Mouse (Mus musculus) layer of hippocampus, adult 9-11 months (tissue): ENCODE data around the gene Scaf1.

Experiments used
- DNase-seq: peaks from one replicate; pipeline ENCODE4 v3.0.0; 2022

Gene Scaf1

GRCm38 (mm10) chr7:45013366-45014095 is 2.6 kb downstream of the Scaf1 start:
- DNase-seq, result no peak

- no peak for DNase-seq
Observed at GRCm38 (mm10) chr7:45012824-45013223, 3.3 kb downstream of the Scaf1 start.

DNA sequence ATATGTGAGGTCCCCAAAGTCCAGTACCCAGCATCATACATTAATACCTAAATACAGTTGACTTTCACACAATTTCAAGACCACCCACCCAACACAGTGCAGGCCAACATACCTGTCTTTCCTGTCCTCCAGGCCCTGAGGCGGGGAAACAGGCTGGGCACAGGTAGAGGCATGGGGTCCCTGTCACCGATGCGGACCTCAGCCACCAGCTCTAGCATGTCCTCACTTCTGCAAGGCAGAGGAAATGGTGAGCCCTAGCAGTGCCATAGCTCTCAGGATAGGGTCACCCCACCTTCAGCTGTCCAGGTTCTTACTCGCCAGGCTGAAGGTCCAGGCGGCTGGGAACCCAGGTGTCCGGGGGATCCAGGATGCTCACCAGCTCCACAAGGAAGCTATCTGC is 4.2 kb downstream of the Scaf1 start:
- no peak for DNase-seq

DNA sequence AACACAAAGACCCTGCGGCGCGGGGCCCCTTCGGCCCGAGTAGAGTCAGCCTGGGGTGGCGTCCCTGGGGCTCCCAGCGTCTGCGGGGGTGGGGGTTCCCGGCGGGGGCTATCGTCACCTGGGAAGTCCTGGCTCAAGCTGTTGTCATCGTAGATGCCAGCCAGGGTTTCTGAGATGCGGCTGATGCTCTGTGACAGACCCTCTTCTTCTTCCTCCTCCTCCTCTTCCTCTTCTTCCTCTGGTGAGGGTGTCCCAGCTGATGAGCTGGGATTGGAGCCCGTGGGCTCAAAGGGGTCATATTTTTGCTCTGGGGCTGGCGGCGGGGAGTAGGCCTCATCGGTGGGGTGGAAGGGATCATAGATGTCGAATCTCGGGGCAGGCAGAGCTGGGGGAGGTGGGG is 7.8 kb downstream of the Scaf1 start:
- no peak for DNase-seq

DNA sequence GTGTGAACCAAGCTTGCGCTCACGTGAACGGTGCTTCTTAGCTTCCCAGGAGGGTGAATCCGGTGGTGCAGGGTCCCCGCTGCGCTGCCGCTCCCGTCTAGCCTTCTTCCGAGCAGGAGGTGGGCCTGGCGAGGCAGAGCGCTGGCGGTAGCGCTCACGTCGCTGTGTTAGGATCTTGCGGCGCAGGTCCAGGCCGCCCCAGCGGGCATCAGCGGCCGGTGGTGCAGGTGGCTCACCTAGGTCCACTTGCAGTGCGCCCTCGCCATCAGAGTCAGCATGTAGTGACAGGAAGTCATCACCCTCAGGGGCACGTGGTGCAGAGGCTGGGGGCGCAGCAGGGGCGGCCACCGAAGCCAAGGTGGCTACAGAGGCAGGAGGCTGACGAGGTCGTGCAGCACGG is 8.3 kb downstream of the Scaf1 start:
- no peak for DNase-seq

GRCm38 (mm10) chr7:45007141-45007540 is 9.0 kb downstream of the Scaf1 start:
- no peak for DNase-seq

GRCm38 (mm10) chr7:45006503-45006902 is 9.7 kb downstream of the Scaf1 start:
- DNase-seq, result no peak

GRCm38 (mm10) chr7:45005321-45005992 is 10.7 kb downstream of the Scaf1 start:
- DNase-seq, result no peak

GRCm38 (mm10) chr7:45004546-45004945 is 11.6 kb downstream of the Scaf1 start:
- DNase-seq, result no peak

DNA sequence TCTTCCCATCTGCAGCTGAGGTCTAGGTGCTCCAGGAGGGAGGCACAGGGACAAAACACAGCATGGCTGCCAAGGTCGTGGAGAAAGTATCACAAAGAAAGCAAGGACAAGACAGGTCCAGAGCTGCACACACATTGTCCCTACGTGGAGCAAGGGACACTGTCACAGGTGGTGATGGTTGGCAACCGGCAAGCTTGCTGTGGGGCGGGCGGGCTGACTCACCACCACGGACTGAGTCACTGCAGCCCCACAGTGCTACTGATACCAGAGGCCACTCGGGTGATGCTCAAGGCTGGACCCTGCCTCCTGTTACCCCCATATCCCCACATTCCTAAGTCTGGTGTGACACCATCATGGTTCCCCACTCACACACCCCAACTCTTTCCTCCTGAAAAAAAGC is 13.7 kb downstream of the Scaf1 start:
- DNase-seq, result no peak

DNA sequence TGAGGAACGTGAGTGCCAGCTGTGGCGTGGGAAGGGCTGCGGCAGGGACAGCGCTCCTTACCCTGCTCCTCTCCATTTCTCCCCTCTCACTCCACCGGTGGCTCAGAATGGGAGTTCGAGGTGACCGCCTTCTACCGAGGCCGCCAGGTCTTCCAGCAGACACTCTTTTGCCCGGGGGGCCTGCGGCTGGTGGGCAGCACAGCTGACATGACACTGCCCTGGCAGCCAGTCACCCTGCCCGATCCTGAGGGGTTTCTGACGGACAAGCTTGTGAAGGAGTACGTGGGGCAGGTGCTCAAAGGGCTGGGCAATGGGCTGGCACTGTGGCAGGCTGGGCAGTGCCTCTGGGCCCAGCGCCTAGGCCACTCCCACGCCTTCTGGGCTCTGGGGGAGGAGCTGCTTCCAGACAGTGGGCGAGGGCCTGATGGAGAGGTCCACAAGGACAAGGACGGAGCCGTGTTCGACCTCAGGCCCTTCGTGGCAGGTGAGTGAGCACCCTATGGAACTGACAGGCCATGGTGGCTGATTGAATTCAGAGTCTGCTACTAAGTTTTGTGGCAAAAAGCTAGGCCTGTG is 15.5 kb downstream of the Scaf1 start:
- DNase-seq, result no peak

DNA sequence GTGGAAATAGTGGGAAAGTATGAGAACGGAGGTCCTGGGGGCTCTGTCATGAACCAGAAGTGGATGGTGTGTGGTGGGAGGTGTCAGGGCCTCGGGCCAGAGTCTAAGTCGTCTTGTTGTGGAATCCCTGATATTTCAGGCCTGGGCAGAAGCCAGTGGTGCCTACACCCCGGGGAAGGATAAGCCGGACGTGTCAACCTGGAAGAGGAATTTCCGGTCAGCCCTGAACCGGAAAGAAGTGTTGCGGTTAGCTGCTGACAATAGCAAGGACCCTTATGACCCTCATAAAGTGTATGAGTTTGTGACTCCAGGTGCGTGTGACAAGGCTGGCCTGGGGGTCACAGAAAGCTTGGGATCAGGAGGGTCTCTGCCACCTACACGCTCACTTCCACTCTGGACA is 16.4 kb downstream of the Scaf1 start:
- DNase-seq, result no peak

DNA sequence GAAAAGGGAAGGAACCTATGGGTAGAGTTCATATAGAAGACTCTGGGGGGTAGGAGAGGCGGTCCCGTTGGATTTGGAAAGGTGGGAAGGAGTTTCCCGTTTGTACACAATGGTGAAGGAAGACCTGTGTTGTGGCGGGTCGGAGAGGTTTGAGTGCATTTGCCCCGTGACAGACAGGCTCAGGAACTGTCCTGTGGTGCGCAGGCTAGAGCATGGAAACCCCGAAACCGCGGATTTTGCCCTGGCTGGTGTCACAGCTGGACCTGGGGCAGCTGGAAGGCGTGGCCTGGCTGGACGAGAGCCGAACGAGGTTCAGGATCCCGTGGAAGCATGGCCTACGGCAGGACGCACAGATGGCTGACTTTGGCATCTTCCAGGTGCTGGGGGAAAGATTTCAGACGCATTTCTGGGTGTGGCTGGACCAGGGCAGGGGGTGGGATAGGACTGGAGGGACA is 17.6 kb downstream of the Scaf1 start, which contains the start of gene Bcl2l12:
TSS of gene Bcl2l12 (minus strand) at position 212 of the 455 bp plus-strand sequence.
- DNase-seq, result no peak

- DNase-seq, result no peak
Observed at GRCm38 (mm10) chr7:44997940-44998428, 18.2 kb downstream of the Scaf1 start.

DNA sequence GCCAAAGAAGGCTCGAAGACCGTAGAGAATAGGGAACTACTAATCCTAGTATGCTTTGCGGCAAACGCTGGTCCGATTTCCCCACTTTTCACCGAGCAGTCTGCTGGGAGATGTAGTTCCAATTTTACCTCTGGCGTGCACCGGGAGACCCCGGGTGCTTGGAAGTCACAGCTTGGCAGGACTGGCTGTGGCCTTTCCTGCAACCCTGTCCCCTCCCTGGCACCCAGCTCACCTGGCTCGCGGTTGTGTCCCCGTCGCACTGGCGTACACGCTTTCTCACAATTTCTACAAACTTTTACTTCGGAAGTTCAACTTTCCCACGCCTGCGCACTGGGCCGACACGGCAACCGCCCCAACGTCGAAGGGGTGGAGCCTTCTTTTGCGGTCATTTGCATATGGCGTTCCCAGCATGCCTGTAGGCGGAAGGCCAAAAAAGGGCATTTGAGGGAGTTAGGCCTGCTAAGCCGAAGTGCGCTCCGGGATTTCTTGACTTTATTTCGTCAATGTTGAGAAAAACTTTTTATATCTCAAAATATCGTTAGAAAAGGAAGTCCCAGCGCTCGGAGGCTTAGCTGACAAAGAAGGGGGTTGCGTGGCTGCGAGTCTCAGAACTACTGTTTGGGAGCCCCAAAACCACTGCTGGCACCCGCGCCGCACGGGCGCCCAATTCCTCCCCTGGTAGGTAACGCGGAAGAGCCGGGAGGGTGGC is 18.8 kb downstream of the Scaf1 start, which contains the start of gene Irf3:
TSS of gene Irf3 (plus strand) at position 418 of the 709 bp plus-strand sequence.
- peak; percentile 96 for DNase-seq

- DNase-seq, result no peak
Observed at GRCm38 (mm10) chr7:44996672-44997071, 19.5 kb downstream of the Scaf1 start.

DNA sequence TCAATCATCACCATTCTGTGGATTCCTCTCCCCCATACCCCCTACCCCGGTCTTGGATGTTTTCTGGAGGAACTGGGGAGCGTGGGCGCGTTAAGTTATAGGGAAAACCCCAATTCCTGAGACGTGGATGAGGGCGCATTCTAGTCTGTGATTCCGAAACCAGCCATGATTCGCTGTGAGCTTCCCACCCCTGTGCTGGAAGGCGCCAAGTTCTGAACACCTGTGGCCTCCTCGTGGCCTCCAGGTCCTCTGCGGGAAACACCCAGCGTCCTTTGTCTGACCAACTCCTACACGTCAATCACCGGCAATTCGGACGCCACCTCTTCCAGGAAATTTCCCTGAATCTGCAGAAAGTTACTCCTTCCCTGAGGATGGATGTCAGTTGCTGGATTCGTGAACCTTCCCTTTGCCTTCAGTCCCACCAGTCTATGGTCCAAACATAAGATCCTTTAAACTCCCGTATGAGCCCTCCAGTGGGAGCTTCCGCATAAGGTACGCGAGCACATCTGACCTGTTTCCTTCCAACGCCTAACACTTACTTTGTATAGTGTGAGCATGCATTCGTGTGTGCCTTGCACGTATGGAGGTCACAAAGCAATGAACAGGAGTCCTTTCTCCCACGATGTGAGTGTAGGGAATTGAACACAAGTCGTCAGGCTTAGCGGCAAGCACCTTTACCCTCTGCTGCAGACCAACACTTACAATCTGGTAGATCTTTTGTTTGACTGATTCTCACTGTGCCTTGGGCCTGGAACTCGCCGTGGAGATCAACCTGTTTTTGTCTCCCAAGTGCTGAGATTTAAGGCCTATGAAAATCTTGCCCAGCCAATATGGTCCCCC is 29.1 kb downstream of the Scaf1 start:
- no peak for DNase-seq

- peak; percentile 100 for DNase-seq
Observed at GRCm38 (mm10) chr7:44986192-44986878, 29.8 kb downstream of the Scaf1 start, which contains the start of gene Prmt1. Gene Prmt1 (minus strand): TSS chr7:44986568.

DNA sequence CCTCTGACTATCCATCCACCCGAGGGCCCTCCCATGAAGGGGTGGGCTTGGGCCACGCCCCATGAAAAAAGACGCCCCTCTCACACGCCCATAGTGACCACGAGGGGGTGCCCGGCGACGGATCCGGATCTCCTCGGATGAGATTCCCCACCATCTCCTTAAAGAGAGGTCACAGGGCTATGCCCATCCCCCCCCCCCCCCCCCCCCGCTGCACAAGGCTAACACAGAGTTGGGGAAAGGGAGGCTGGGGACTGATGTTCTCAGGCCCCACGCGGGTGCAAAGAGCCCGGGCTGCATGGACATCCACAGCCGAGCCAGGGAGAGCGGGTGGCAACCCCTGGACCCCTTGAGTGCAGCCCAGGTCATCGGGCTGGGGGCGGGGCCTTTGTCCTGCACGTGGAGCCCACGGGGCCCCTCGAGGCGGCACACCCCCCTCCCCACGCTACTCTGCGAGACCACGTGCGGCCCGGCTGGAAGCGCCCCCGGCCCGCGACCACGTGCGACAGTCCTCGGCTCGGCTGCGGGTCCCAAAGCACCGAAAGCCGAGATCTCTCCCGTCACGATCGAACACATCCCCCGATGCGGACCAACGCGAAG is 30.5 kb downstream of the Scaf1 start:
- DNase-seq, result peak; percentile 65

DNA sequence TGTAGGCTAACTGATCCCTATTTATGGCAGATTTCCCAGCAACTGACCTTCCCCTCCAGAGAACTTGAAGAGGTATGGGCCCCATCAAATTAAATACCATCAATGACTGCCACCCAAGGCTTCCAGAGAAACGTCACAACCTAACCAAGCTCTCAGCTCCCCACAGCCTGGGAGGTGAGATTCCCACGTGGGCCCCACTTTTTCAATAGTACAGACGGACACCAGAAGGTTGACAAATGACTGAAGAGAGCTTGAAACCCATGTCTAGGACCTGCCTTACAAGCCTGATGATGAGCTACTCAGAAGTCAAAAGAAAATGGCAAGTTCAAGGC is 31.4 kb downstream of the Scaf1 start:
- DNase-seq, result no peak
